Mouse (Mus musculus): ENCODE results near the gene St8sia6.
"Not testable (repeated sequence)": the region's sequence is repeated elsewhere in the genome, so short reads cannot be mapped to it uniquely, and the experiment has no call there.

The St8sia6 gene

DNA sequence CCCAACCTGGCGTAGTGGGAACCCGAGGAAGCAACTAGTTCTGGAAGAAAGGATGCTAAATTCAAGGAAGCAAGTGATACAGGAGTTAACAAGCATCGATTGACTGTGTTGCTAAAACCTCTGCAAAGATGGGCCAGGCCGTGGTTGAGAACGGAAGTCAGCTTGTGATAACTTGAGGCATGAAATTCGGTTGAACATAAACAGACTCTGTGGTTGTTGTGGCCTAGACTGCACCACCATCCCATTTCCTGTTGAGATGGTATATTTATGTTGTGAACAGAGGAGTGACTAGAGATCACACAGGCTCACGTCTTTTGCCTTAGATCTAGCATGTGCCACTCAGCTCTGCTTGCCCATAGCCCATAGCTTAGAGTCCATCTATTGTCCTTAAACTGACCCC is 36.5 kb downstream of the St8sia6 start:
- DNase-seq = peak; percentile 6 to 7

DNA sequence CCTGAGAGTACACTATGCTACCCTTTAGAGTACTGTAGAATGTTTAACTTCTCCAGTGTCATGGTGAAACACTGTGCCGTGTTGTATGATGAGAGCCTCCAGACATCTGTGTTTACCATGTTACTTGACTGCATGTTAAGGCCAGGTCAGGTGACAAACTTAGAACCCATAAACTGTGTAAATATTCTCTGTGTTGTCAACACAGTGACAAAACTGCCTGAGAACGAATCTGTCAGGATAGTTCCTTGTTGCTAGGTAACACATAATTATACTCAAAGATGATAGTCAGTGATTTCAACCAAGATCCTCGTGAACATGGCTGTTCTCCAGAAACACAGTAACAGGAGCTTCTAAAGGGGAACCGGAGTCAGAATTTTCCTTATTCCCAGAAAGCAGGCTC is 38.1 kb downstream of the St8sia6 start:
- no peak for DNase-seq

DNA sequence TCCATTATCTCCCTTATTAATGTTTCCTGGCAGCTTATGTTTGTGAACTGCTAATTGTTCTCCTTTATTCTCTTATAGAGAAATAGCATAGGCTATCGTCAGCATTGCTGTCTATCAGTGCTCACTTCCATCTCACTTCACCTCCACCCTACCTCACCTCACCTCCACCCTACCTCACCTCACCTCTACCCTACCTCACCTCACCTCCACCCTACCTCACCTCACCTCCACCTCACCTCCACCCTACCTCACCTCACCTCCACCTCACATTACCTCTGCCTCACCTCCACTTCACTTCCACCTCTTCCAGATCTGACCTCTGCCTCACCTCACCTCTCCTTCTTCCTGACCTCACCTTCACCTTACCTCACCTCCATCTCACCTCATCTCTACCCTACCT is 42.2 kb downstream of the St8sia6 start:
- no peak for DNase-seq

DNA sequence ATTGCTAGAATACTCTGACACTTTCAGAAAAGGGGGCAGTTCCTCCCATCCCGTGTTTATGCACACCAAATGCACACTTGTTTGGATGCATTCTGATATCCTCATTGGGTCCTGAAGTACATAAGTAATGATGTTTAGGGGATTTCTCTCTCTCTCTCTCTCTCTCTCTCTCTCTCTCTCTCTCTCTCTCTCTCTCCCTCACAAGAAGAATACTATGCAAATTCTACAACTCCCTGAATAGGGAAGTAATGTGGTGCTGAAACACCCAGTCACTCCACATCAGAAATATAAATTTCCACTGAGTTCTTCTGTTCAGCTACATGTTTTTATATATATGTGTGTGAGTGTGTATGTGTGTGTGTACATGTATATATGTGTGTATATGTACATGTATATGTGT is 43.1 kb downstream of the St8sia6 start:
- DNase-seq = no peak

DNA sequence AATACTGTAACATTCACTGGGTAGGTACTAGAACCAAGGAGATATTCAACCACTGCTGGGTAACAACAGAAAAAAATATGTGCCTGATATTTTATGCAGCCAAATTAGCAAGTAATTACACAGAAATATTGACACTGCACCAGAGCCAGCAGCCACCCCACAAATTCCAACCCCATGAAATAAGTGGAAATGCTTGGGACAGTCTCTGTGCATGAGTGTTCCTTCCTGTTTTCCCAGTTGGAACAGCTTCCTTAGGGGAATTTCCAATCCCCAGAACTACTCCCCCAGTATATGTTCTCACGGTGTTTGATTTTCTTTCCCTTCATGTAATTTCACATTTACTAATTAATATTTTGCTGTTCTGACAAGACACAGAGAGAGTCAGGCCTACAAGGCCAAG is 43.8 kb downstream of the St8sia6 start:
- no peak for DNase-seq

DNA sequence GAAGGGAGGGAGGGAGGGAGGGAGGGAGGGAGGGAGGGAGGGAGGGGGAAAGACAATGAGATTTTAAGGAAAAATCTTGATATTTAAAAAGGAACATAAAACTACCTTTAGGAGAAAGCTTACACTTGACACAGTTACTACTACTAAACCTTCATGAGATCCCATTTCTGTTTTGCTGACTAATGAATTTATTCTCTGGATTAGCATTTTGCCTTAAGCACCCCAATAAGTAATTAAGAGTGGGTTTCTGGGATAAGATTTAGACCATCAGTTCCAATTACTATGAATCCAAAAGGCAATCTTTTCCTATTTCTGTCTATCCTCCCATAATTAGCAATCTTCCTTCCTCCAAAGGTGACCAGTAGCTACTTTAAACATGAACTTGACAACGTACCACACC is 44.7 kb downstream of the St8sia6 start:
- no peak for DNase-seq

DNA sequence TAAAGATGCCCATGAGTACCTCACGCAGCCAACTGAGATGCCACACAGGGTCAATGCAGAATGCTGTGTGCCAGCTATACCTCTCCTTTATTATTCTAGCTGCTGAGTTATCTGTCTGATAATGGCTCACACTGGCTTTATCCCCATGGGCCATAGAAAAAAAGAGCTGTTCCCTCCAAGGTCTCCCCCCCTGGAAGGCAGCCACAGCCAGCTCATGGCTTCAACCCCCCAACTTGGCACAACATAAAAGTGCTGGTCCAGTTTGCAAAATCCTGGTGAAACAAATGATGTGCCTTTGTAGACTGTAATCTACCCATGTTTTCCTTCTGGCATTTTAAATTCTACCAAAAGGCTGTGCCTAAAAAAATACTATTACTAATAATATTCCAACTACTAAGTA is 46.3 kb downstream of the St8sia6 start:
- DNase-seq = no peak

DNA sequence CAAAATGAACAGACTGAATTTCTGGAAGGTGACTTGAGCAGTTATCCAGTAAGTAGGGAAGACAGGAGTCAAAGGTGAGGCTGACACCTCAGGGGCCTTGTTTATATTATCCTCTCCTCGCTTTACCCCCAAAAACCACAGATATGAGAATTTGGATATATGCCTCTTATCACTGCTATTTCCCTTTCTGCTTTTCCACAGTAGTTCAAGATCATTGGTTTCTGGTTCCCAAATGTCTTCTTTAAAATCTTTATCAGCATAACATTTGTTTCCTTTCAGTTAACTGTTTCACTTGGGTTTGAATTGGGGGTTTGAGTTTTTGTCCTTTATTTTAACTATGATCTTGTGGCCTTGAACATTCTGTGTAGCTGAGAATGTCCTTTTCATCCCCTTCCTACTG is 47.8 kb downstream of the St8sia6 start:
- no peak for DNase-seq

DNA sequence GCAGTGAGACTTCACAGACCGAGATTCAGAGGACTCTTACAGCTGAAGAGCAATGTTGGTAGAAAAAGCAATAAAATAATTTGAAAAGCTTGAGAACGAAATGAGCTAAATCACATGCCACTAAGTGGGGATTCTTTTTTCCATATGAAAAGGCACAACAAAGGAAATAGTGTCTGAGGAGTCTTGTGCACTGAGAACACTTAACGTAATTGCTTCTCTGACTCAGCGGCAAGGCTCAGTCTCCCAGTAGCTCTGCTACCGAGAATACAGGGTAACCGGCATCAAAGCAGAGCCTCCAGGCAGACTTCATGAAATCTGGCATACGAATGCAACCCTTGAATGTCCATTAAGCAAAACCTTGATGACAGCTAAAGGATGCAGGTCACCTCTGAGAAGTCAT is 55.2 kb downstream of the St8sia6 start:
- DNase-seq = no peak

DNA sequence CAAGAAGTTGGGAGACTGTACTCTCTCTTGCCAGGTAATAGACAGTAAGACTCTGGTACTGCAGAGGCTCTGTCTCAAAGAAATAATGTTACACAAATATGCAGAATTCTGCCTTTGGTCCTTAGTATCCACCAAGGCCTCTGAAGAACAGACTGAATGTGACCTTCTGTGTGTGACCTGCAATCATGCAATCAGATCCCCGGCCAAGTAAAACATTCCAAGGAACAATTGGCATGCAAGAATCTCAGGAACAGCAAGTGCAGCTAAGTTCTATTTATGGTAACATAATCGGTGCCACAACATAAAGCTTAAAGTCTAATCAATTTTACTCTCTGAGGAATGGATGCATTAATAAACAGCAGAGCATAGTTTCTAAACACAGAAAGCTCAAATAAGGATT is 66.0 kb downstream of the St8sia6 start:
- DNase-seq = no peak

DNA sequence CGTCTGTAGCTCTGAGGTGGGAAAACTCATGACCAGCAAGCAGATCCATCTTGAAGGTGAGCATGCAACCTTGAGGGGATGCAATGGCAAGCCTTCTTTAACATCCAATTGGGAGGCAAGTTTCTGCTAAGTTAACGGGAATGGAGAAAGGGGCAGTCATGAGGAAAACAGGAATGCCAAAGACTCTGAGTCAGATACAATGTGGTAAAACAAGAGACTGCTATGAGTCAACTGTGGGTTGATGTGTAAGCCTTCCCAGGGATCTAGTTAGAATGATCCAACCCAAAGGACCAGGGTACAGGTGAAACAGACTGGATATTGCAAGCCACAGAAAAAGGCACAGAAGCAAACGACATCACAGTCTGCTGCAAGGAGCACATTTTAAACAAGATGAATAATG is 68.3 kb downstream of the St8sia6 start:
- no peak for DNase-seq

DNA sequence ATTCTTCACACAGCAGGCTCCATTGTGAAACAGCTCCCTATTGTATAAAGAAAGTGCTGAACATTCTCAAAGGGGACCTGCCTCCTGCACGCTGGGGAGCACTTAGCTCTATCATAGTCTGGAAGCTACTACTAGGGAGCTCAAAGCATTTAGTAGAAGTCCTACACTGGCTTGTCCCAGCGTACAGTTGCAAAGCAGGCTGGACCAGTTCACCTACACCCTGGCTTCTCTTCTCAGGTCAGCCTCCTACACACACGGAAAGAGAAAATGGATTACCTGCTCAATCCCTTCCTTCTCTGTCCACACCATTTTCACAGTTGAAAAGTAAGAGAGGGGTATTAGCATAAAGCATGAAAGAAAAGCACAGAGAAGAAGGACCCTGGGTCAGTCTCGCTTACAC is 71.6 kb downstream of the St8sia6 start:
- no peak for DNase-seq

DNA sequence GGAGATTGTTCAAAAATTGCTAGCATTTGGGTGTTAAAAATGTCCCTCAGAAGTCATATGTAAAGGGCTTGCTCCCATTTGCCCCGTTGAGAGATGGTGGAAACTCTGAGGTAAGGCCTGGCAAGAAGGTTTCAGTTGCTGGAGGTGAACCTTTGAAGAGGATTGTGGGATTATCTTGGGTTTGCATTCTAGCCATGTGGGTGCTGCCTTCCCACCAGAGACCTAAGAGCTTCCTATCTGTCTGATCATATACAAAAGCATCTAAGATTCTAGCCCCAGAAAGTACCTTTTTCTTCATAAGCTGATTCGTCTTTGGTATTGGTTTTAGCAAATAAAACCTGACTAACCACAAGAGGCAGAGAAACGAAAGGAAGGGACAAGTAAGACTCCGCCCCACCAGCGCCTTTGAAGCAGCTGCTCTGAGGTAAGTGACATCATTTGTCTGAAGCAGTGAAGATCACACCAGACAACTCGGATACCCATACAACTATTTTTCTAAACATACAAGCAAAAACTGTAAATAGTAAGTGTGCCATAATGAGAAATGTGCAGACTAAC is 75.2 kb downstream of the St8sia6 start:
- DNase-seq = no peak

DNA sequence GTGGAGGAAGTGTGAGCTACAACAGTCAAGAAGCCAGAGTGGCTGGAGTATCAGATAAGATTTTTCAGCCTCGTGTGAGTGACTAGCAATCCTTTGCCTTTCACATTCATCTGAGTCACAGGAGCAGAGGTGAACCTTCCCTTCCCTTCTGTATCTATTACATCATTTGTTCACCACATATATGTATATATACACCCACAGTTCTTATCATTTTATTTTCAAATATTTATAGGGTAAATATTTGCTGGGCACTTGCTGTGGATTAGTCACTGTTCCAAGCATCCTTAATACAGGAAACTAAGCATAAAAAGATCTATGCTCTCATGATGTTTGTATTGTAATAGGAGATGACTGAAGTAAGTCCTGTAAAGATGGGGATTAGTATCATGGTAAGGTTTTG is 85.1 kb downstream of the St8sia6 start:
- no peak for DNase-seq

DNA sequence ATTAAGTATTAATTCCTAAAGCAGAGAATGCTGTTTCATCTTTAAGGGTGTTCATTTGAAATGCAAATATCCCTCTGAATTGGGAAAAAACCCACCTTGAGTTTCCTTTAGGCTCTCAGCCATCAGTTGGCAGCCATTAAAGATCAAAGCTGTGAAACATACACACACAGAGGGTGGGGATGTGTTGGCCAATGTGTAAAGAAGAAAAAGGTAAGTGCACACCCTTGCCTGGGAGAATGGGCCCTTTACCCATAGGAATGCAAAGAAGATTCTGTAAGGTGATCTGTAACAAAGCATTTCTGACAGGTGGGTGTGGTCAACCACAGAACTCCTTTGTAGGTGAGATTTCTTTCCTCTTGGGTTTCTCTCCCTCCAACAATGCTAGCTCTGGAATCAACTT is 96.3 kb downstream of the St8sia6 start:
- no peak for DNase-seq

DNA sequence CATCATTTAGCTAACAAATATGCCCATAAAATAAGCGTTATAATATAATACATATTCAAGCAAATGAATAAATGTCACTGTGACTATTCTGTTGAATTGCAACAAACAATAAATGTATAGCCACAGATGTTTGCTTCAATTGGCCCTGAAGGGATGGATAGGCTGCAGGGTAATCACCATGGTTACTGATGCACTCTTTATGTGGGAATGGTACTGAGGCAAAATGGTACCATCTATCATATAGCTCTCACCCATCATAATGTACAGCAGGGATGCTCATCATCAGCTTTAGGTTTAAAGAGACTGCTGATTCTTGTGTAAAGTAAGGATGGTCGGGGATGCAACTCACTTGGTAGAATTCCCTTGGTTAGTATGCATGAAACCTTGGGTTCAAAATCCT is 99.4 kb downstream of the St8sia6 start:
- no peak for DNase-seq

DNA sequence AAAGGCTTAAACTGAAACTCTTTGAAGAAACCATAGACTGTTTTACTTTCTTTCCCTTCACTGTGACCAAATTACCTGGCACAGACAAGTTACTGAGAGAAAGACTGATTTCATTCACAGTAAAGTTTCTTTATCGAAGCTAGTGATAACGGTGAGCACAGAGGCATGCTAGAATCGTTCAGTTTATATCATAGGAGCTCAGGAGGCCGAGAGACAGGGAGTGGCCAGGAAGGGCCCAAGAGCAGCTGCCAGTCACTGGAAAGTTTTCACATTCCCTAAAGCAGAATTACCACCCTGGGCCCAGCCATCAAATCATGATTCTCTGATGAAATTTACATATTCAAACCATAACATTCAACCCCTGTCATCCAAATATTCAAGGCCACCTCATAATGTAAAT is 109.5 kb downstream of the St8sia6 start:
- no peak for DNase-seq

DNA sequence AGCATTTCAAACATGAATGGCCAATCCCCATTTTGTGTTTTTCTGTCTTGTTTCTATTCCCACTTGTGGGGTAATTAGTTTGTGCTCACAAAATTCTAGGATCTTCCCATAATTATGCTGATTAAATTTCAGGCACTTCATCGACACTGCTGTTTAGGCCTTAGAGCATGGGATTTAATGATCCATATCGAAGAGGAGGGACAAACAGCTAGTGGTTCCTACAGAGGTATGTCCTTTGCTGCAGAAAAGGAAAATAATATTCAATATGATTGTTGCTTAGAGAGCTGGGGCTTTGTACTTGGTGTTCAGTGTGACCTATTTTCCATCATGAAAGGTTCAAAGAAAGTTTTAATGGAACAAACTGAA is 110.7 kb downstream of the St8sia6 start:
- DNase-seq = no peak

DNA sequence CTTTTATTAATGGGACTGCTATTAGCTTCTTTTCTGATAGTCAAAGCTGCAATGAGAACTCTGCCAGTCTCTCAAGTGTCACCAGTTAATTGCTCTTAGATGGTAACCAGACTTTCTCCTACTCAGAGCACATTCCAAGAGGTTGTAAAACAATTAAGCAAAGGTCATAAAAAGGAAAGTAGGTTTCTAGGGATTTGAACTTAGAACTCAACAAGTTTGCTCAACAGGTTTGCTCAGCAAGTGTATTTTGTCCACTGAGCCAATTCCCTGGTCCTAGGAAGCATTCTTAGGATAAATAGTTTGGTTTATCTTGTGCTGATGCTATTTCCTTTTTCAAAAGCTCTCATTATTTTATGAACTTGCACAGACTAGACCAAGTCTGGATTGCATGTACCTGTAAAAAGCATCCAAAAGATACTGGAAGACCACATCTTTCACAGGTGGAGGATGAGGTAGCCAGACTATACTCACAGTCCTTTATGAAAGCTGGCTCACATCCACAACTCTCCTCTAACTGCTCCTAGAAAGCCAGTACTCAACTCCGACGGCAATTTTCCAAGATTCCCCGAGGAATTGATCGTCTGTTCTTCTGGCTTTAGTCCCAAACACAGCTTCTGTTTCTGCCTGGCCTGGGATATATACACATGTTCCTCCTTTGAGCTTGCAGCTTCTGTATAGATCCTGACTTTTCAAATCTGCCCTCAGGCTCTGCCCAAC is 111.2 kb downstream of the St8sia6 start:
- DNase-seq = no peak

DNA sequence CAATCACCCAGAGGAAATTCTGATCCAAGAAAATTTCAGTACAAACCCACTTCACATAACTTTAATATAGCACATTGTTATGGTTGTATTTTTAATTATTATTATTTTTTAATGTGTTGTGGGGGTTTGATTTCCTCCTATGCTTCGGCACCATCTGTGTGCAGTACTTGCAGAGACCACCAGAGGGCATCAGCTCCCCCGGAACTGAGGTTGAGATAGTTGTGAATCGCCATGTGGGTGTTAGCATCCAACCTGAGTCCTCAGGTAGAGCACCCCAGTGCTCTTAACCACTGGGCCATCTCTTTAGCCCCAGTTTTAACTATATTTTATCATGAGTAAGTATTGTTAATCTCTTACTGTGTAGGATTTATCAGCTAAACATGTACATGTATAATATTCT is 120.9 kb downstream of the St8sia6 start:
- peak; percentile 6 to 49 for DNase-seq

DNA sequence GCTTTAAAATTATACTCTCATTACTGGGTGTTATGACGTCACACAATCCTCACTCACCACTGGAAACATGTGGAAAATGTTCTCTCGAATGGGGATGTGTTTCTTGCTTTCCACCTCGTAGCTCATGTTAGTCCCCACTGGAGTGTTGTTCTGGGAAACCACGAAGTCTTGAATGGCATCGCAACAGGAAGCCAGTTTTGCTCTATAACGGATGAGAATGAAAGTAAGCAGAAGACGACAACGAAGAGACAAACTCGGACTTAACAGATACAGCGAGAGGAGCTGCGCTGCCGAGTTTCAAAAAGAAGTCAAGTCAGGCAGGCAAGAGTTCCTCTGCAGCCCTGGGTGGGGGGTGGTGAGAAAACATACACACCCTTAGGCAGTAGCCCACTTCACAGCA is 121.4 kb downstream of the St8sia6 start:
- DNase-seq = no peak

DNA sequence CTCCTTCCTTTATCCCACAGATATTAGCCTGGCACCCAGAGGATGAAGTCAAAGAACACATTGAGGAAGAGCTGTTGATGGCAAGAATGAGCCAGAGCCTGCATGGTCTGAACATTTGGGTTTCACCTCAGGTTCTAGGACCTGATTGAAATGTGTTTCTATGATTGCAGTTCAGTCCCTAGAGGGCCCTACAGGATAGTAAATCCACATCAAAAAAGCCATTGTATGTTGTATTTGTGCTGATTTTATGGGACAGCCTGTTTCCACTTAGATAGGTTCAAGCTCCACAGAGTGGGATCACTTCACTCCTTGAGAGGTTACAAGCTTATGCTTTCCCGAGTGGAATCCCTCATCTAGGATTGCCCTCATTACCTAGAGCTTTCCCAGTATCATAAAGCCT is 159.0 kb downstream of the St8sia6 start:
- no peak for DNase-seq

DNA sequence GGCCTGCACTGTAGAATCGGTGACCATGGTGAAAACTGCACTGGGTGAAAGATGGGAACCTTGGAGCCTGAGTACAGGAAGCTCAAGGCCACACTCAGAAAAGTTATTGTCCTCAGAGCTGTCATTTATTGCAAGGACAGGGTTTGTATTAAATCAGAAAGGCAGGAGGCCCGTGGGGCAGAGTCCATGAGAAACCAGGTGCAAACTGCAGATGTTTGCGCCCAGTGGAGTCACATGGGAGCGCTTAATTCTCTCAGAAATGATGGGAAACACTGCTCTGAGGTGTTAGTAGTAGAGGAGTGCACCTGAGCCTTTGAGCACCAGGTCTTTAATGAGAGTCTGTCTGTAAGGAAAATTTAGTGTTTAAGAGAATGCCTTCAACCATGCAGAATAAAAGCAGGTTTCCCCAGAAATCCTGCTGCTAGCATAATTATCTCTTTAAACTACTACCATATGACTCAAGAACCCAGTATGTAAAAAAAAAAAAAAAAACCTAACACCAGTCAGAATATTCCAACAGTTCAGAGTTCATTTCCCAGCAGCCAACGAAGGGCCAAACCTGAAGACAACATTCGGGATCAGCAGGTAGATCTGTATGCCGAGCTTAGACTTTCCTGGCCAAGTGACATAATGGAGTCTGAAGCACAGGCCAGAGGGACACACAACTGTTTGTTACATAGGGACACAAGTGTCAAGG is 163.6 kb downstream of the St8sia6 start:
- DNase-seq = no peak

DNA sequence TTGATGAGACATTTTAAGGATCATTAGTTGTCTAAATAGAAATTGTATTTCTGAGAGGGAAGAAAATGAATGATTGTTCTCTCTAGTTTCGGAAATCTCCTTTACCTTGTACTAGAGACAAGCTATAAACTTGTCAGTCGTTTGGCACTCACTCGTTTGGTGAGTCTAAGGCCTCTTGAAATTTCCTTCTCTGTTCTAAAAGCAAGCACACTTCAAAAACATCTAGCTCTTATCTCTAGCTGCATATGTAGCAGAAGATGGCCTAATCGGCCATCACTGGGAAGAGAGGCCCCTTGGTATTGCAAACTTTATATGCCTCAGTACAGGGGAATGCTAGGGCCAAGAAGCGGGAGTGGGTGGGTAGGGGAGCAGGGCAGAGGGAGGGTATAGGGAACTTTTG is 190.2 kb downstream of the St8sia6 start:
- not testable (repeated sequence) for DNase-seq

DNA sequence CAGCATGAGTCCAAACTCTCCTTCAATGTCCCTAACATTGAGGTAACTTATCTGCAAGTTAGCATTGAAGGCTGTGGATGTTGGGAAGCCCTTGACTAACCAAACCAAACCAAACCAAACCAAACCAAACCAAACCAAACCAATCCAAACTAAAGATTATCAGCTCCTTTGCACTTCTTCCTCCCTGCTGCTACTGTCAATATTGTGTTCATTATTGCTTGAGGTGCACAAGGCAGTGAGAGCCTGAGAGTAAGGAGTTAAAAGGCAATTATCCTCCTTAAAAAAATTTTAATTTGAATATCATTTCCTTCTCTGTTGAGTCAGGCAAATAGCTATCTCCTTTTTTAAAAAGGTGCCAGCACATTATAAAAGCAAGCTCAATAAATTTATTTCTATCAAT is 190.8 kb downstream of the St8sia6 start:
- DNase-seq = no peak

Measured in spleen, adult 18-20 months (tissue).